Mouse (Mus musculus) right cerebral cortex, postnatal 10 days (tissue): ENCODE measurements around the gene Snrnp25.

ENCODE experiments used
- DNase-seq, 2 experiments: peaks; one replicate each; pipeline ENCODE4 v3.0.0; 2021; ENCODE audit warnings: low spot score in 2 of 2

Gene Snrnp25

DNA sequence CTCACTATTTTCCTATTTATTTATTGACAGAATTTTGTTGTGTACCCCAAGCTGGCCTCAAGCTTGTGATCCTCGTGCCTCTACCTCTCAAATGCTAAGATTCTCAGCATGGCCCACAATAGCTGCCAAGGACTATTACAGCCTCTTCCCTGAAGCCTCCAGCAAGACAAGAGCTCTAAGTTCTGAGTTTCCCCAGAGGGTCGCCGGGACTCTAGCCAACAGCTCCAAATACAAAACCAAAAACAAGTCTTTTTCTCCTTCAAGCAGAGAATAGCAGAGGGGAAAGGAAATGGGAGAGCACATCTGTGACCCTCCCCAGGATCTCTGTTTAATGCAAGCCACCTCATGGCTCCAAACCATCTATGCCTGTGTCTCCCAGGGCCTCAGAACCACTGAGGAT is 38.8 kb downstream of the Snrnp25 start:
- DNase-seq = no peak

DNA sequence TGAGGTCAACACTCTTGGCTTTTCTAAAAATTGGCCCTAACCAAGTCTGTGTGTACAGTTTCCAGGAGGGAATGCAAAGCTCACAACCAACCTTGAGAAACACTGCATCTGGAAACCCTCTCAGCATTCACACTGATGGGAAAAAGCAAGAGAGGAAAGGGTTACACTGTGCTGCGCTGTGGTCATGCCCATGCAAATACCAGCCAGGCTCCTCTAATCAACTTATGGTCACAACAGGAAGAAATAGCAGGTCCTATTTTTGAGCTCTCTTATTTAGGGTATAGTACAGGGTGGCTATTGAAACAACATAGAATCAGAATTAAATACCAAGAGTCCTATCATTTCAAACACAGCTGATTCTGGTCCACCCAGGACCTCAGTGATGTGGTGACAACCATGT is 39.4 kb downstream of the Snrnp25 start:
- DNase-seq = no peak

GRCm38 (mm10) chr11:32245614-32246013 is 40.4 kb downstream of the Snrnp25 start:
- DNase-seq = no peak

DNA sequence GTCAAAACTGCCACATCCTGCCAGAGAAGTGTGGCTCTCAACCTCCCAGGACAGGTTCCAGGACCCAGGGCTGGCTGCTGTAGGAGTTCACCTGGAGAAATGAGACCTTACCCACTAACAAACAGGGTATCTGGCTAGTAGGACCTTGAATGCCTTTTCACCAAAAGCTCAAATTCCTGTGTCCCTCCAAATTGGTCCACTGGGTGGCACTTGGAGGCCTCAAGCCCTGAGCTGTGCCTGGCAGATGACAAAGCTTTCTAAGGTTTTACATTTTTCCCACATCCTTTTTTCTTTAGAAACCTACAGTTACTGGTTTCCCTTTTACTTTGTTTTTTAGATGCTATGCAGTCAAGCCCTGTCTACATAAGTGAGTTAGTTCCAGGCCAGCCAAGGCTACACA is 41.9 kb downstream of the Snrnp25 start:
- DNase-seq = no peak

DNA sequence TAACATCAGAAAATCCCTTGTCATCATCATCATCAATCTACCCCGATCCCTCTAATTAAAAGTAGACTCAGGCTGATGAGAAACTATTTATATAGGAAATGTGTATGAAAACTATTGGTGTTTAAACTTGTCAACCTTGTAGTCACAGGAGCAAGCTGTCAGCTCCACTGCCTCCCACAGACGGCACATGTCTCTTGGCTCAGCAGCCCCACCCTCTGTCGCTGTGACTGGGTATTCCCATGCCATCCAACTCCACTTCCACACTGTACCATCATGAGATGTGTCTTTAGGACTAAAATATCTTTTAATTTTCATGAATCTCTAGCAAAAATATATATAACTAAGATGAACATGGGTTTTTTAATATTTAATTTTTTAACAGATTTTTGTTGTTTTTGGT is 43.1 kb downstream of the Snrnp25 start:
- no peak for DNase-seq

- DNase-seq = no peak
Observed at GRCm38 (mm10) chr11:32250880-32251763, 45.9 kb downstream of the Snrnp25 start.

- DNase-seq = no peak
Observed at GRCm38 (mm10) chr11:32253121-32253520, 47.9 kb downstream of the Snrnp25 start.

GRCm38 (mm10) chr11:32256146-32256545 is 50.9 kb downstream of the Snrnp25 start:
- no peak for DNase-seq

DNA sequence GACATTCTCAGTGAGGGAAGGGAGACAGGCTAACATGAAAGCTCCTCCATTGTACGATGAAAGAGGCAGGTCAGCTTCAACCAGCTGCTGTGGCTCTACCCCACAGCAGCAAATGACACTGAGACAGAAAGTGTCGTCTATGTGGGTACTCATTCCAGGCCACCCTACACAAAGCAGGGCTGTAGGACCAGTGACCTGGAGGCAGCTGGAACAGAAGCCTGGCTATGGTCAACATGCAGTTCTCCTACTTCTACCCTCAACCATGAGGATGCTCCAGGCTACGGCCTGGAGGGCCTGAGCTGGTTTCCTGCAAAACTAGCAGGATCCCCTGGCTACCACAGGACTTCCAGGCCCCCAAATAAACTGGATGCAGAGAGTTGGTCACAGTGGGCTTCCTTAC is 51.4 kb downstream of the Snrnp25 start:
- DNase-seq = no peak
